Mouse (Mus musculus): ENCODE results near the gene Gm13088. TPM values are rescaled to one million over a fixed set of nuclear protein-coding genes. Genes with fewer than 3 reads are reported as not detected.
"Not testable (repeated sequence)": the region's sequence is repeated elsewhere in the genome, so short reads cannot be mapped to it uniquely, and the experiment has no call there.

Gm13088 gene
- total RNA-seq (2014; fragmentation: Nextera tagmentation) = not detected in 2 replicates
- not detected in 2 replicates for total RNA-seq (2017)

GRCm38 (mm10) chr4:143657146-143657545, at the start of gene Gm13088:
Gene Gm13088 (minus strand): TSS chr4:143657246.
- not testable (repeated sequence) for ATAC-seq (replicated peaks; ENCODE audit: low FRiP score, low TSS enrichment, poor library complexity, severe bottlenecking)

DNA sequence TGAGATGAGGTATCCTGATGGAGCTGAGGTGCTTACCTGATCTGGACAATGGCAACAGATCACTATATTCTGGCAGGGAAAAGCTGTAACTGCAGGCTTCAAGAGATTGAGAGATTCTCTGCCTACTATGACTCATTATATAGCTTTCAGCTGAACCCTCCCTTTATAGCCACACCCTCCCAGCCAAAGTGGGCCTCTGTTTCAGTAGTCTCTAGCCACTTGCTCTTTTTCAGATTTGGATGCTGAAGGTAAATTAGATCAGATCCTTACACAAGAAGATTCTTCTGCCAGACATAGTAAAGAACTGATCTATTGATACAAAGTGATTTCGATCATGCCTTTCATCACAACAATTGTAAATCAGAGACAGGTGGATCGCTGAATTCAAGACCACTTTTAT, 45.6 kb upstream of the Gm13088 start, which contains the start of gene Gm13089:
Gene Gm13089, minus strand, starts transcription at position 101 of the 400 bp plus-strand sequence.
- ATAC-seq (replicated peaks; ENCODE audit: low FRiP score, low TSS enrichment, poor library complexity, severe bottlenecking) = no peak

GRCm38 (mm10) chr4:143618101-143618500, 38.9 kb downstream of the Gm13088 start:
- ATAC-seq (replicated peaks; ENCODE audit: low FRiP score, low TSS enrichment, poor library complexity, severe bottlenecking) = not testable (repeated sequence)

GRCm38 (mm10) chr4:143614703-143615102, 42.3 kb downstream of the Gm13088 start, which contains the start of gene Gm13083:
Gene Gm13083 (plus strand): TSS chr4:143615003.
- ATAC-seq (replicated peaks; ENCODE audit: low FRiP score, low TSS enrichment, poor library complexity, severe bottlenecking) = not testable (repeated sequence)

DNA sequence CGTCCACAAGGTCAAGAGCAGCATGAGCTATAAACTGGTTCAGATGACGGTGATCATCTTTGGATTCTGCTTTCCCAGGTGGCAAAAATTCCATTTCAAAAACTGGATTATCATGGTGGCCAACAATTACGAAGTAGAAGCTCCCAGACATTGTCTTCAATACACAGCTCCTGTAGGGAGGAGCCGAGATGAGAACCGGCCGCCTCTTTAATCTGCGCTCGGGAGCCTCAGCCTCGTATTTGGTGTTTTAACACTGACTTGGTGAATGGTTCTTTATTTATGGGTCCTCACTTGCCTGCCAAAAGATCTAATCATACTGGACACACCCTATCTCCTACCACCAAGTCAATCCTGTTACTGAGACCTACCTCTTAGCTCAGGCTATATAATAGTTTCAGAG, 45.1 kb downstream of the Gm13088 start:
- ATAC-seq (replicated peaks; ENCODE audit: low FRiP score, low TSS enrichment, poor library complexity, severe bottlenecking) = not testable (repeated sequence)

Other genes starting within 250 kb of the Gm13088 start
- 4.7 and 8.8 TPM in 2 replicates for gene Pramef8, start 244.8 kb downstream of the Gm13088 start, total RNA-seq (2014; fragmentation: Nextera tagmentation)
- gene Pramef8, start 244.8 kb downstream of the Gm13088 start, total RNA-seq (2017) = 8.6 and 29.3 TPM in 2 replicates
- gene Oog4, start 206.9 kb downstream of the Gm13088 start, total RNA-seq (2014; fragmentation: Nextera tagmentation) = not detected in 2 replicates
- gene Oog4, start 206.9 kb downstream of the Gm13088 start, total RNA-seq (2017) = not detected in 2 replicates
- not detected in 2 replicates for gene Gm13043, start 145.9 kb downstream of the Gm13088 start, total RNA-seq (2014; fragmentation: Nextera tagmentation)
- gene Gm13043, start 145.9 kb downstream of the Gm13088 start, total RNA-seq (2017) = not detected in 2 replicates
- not detected in 2 replicates for gene Gm13040, start 121.3 kb downstream of the Gm13088 start, total RNA-seq (2014; fragmentation: Nextera tagmentation)
- not detected in 2 replicates for gene Gm13040, start 121.3 kb downstream of the Gm13088 start, total RNA-seq (2017)
- gene BC080695, start 105.5 kb downstream of the Gm13088 start, total RNA-seq (2014; fragmentation: Nextera tagmentation) = not detected in 2 replicates
- not detected in 2 replicates for gene BC080695, start 105.5 kb downstream of the Gm13088 start, total RNA-seq (2017)
- gene Gm13057, start 105.5 kb downstream of the Gm13088 start, total RNA-seq (2014; fragmentation: Nextera tagmentation) = not detected in 2 replicates
- not detected in 2 replicates for gene Gm13057, start 105.5 kb downstream of the Gm13088 start, total RNA-seq (2017)
- gene Gm13083, start 42.2 kb downstream of the Gm13088 start, total RNA-seq (2014; fragmentation: Nextera tagmentation) = not detected in 2 replicates
- not detected in 2 replicates for gene Gm13083, start 42.2 kb downstream of the Gm13088 start, total RNA-seq (2017)
- not detected in 2 replicates for gene Gm13089, start 45.5 kb upstream of the Gm13088 start, total RNA-seq (2014; fragmentation: Nextera tagmentation)
- gene Gm13089, start 45.5 kb upstream of the Gm13088 start, total RNA-seq (2017) = not detected in 2 replicates
- gene Gm13078, start 62.2 kb upstream of the Gm13088 start, total RNA-seq (2014; fragmentation: Nextera tagmentation) = not detected in 2 replicates
- gene Gm13078, start 62.2 kb upstream of the Gm13088 start, total RNA-seq (2017) = not detected in 2 replicates
- gene Gm13023, start 132.1 kb upstream of the Gm13088 start, total RNA-seq (2014; fragmentation: Nextera tagmentation) = not detected in 2 replicates
- not detected in 2 replicates for gene Gm13023, start 132.1 kb upstream of the Gm13088 start, total RNA-seq (2017)
- gene Gm13084, start 158.8 kb upstream of the Gm13088 start, total RNA-seq (2014; fragmentation: Nextera tagmentation) = not detected in 2 replicates
- gene Gm13084, start 158.8 kb upstream of the Gm13088 start, total RNA-seq (2017) = not detected in 2 replicates
- gene Gm13103, start 189.3 kb upstream of the Gm13088 start, total RNA-seq (2014; fragmentation: Nextera tagmentation) = not detected in 2 replicates
- gene Gm13103, start 189.3 kb upstream of the Gm13088 start, total RNA-seq (2017) = not detected in 2 replicates
- not detected in 2 replicates for gene Pramef6, start 243.1 kb upstream of the Gm13088 start, total RNA-seq (2014; fragmentation: Nextera tagmentation)
- gene Pramef6, start 243.1 kb upstream of the Gm13088 start, total RNA-seq (2017) = not detected in 2 replicates

All from megakaryocyte-erythroid progenitor cell, adult 5-6 weeks (primary cell).